Mouse (Mus musculus): ENCODE results near the gene Atxn10.

Atxn10 gene

GRCm38 (mm10) chr15:85334234-85334633 lies 1.8 kb upstream of the Atxn10 start:
- no peak for DNase-seq (ENCODE audit: low spot score)

- DNase-seq (ENCODE audit: low spot score): peak; percentile 78
Measured at GRCm38 (mm10) chr15:85336301-85336991, 401 bp downstream of the Atxn10 start.

GRCm38 (mm10) chr15:85337219-85337618 lies 1.2 kb downstream of the Atxn10 start:
- no peak for DNase-seq (ENCODE audit: low spot score)

- no peak for DNase-seq (ENCODE audit: low spot score)
Measured at GRCm38 (mm10) chr15:85337979-85338378, 1.9 kb downstream of the Atxn10 start.

- DNase-seq (ENCODE audit: low spot score): no peak
Measured at GRCm38 (mm10) chr15:85342246-85342645, 6.2 kb downstream of the Atxn10 start.

- DNase-seq (ENCODE audit: low spot score): no peak
Measured at GRCm38 (mm10) chr15:85344673-85345072, 8.6 kb downstream of the Atxn10 start.

GRCm38 (mm10) chr15:85347058-85347700 lies 11.1 kb downstream of the Atxn10 start:
- no peak for DNase-seq (ENCODE audit: low spot score)

- DNase-seq (ENCODE audit: low spot score): no peak
Measured at GRCm38 (mm10) chr15:85350144-85350543, 14.1 kb downstream of the Atxn10 start.

GRCm38 (mm10) chr15:85354060-85354459 lies 18.0 kb downstream of the Atxn10 start:
- DNase-seq (ENCODE audit: low spot score): no peak

- DNase-seq (ENCODE audit: low spot score): no peak
Measured at GRCm38 (mm10) chr15:85356112-85356511, 20.1 kb downstream of the Atxn10 start.

- DNase-seq (ENCODE audit: low spot score): no peak
Measured at GRCm38 (mm10) chr15:85357465-85358225, 21.6 kb downstream of the Atxn10 start.

- DNase-seq (ENCODE audit: low spot score): no peak
Measured at GRCm38 (mm10) chr15:85359483-85359882, 23.4 kb downstream of the Atxn10 start.

- DNase-seq (ENCODE audit: low spot score): no peak
Measured at GRCm38 (mm10) chr15:85359901-85360300, 23.9 kb downstream of the Atxn10 start.

GRCm38 (mm10) chr15:85364366-85364765 lies 28.3 kb downstream of the Atxn10 start:
- DNase-seq (ENCODE audit: low spot score): no peak

- no peak for DNase-seq (ENCODE audit: low spot score)
Measured at GRCm38 (mm10) chr15:85366938-85367337, 30.9 kb downstream of the Atxn10 start.

GRCm38 (mm10) chr15:85369765-85370164 lies 33.7 kb downstream of the Atxn10 start:
- DNase-seq (ENCODE audit: low spot score): no peak

GRCm38 (mm10) chr15:85373125-85373524 lies 37.1 kb downstream of the Atxn10 start:
- DNase-seq (ENCODE audit: low spot score): peak; percentile 25

GRCm38 (mm10) chr15:85383477-85383876 lies 47.4 kb downstream of the Atxn10 start:
- DNase-seq (ENCODE audit: low spot score): no peak

GRCm38 (mm10) chr15:85388696-85389095 lies 52.7 kb downstream of the Atxn10 start:
- no peak for DNase-seq (ENCODE audit: low spot score)

GRCm38 (mm10) chr15:85389915-85390314 lies 53.9 kb downstream of the Atxn10 start:
- DNase-seq (ENCODE audit: low spot score): no peak

- no peak for DNase-seq (ENCODE audit: low spot score)
Measured at GRCm38 (mm10) chr15:85395360-85395759, 59.3 kb downstream of the Atxn10 start.

GRCm38 (mm10) chr15:85401926-85402325 lies 65.9 kb downstream of the Atxn10 start:
- peak; percentile 55 for DNase-seq (ENCODE audit: low spot score)

GRCm38 (mm10) chr15:85403256-85403731 lies 67.2 kb downstream of the Atxn10 start:
- DNase-seq (ENCODE audit: low spot score): peak; percentile 88

Data from layer of hippocampus, adult 11-12 months (tissue).